In genomic region chr2:169611557-169611956, GRCm38 (mm10) we compare ENCODE assay signal across 24 mouse cellular contexts. TPM values are rescaled to one million over a fixed set of nuclear protein-coding genes. Genes with fewer than 3 reads are reported as not detected.
A peak's percentile ranks its signal among the peaks of the same experiment; 100 is the strongest.
DNase-seq lines count a peak whose midpoint lies in the region; ATAC-seq lines count a peak whose summit lies in the region.
"Had no signal": no experiment of that assay in that cellular context is flagged by ENCODE, and none has a peak within 500 bp of the region (broad histone marks: within the 10 kb centered on the region; RNA-seq: fewer than 3 reads in every experiment).

No protein-coding gene starts in this region.

- 42% methylated on average over 7 of the region's 7 CpGs for WGBS in hindbrain, embryonic 13.5 days
- WGBS in hindbrain, embryonic 11.5 days = 51% methylated on average over 6 of the region's 7 CpGs
- 23% methylated on average over 7 of the region's 7 CpGs for WGBS in midbrain, embryonic 14.5 days
- WGBS in midbrain, embryonic 15.5 days = 23% methylated on average over 7 of the region's 7 CpGs
- 9% methylated on average over 7 of the region's 7 CpGs for WGBS in embryonic facial prominence, embryonic 14.5 days
- WGBS in limb, embryonic 13.5 days = 10% methylated on average over 7 of the region's 7 CpGs

- no peak overlapping the region for H3K9ac ChIP-seq in hindbrain, embryonic 13.5 days
- no peak overlapping the region for H3K9ac ChIP-seq in hindbrain, embryonic 11.5 days (ENCODE audit: low read depth, low read length)
- no peak overlapping the region for H3K9ac ChIP-seq in midbrain, embryonic 14.5 days (replicated peaks; ENCODE audit: low read length)
- H3K9ac ChIP-seq in midbrain, embryonic 15.5 days = no peak overlapping the region
- H3K9ac ChIP-seq in embryonic facial prominence, embryonic 14.5 days (ENCODE audit: low read depth, low read length) = no peak overlapping the region
- no peak overlapping the region for H3K9ac ChIP-seq in limb, embryonic 13.5 days
- H3K9ac ChIP-seq: liver, embryonic 15.5 days; midbrain, embryonic 13.5 days had no signal

- 0 out of 2 replicates have a peak overlapping the region, but pooled peaks have one; percentile 48 for H3K27ac ChIP-seq in hindbrain, embryonic 13.5 days
- no peak overlapping the region for H3K27ac ChIP-seq in hindbrain, embryonic 11.5 days (ENCODE audit: low read depth, low read length)
- no peak overlapping the region for H3K27ac ChIP-seq in midbrain, embryonic 14.5 days (replicated peaks; ENCODE audit: low read depth, low read length)
- H3K27ac ChIP-seq in midbrain, embryonic 15.5 days = no peak overlapping the region
- no peak overlapping the region for H3K27ac ChIP-seq in embryonic facial prominence, embryonic 14.5 days (replicated peaks; ENCODE audit: low read depth, low read length)
- H3K27ac ChIP-seq in limb, embryonic 13.5 days = no peak overlapping the region
- H3K27ac ChIP-seq: hindbrain, postnatal 0 days; liver, embryonic 15.5 days; midbrain, embryonic 13.5 days had no signal

- intact Hi-C loops in left cerebral cortex, postnatal 36 days (cut with DNase I) = no loop called here

- H3K27me3 ChIP-seq in hindbrain, embryonic 13.5 days = 0 out of 2 replicates have a peak, but pooled peaks cover 8% of the 10 kb centered on the region
- H3K27me3 ChIP-seq in hindbrain, embryonic 11.5 days (ENCODE audit: control insufficient read depth, insufficient read depth, low read length) = no peaks in the 10 kb centered on the region
- H3K27me3 ChIP-seq in midbrain, embryonic 14.5 days (ENCODE audit: control insufficient read depth, insufficient read depth, low read length) = no peaks in the 10 kb centered on the region
- H3K27me3 ChIP-seq in midbrain, embryonic 15.5 days (replicated peaks) = no peaks in the 10 kb centered on the region
- H3K27me3 ChIP-seq in embryonic facial prominence, embryonic 14.5 days (replicated peaks; ENCODE audit: control insufficient read depth, insufficient read depth, low read length) = no peaks in the 10 kb centered on the region
- H3K27me3 ChIP-seq in limb, embryonic 13.5 days = 0 out of 2 replicates have a peak, but pooled peaks cover 3% of the 10 kb centered on the region
- H3K27me3 ChIP-seq: liver, embryonic 15.5 days; midbrain, embryonic 13.5 days had no signal

- H3K4me2 ChIP-seq in hindbrain, embryonic 13.5 days = no peak overlapping the region
- H3K4me2 ChIP-seq in hindbrain, embryonic 11.5 days (replicated peaks; ENCODE audit: low read depth, low read length) = no peak overlapping the region
- 0 out of 2 replicates have a peak overlapping the region, but pooled peaks have one; percentile 1 for H3K4me2 ChIP-seq in midbrain, embryonic 14.5 days (ENCODE audit: low read length)
- H3K4me2 ChIP-seq in midbrain, embryonic 15.5 days = no peak overlapping the region
- peak overlapping the region; percentile 11; the same call in 1 of the 2 replicates for H3K4me2 ChIP-seq in embryonic facial prominence, embryonic 14.5 days (ENCODE audit: low read depth, low read length)
- no peak overlapping the region for H3K4me2 ChIP-seq in limb, embryonic 13.5 days (replicated peaks)
- H3K4me2 ChIP-seq: heart, embryonic 11.5 days; liver, embryonic 15.5 days; midbrain, embryonic 13.5 days had no signal

- H3K36me3 ChIP-seq in hindbrain, embryonic 13.5 days = no peaks in the 10 kb centered on the region
- H3K36me3 ChIP-seq in hindbrain, embryonic 11.5 days (ENCODE audit: control insufficient read depth, insufficient read depth, low read length) = no peaks in the 10 kb centered on the region
- H3K36me3 ChIP-seq in midbrain, embryonic 14.5 days (ENCODE audit: control insufficient read depth, insufficient read depth, low read length) = no peaks in the 10 kb centered on the region
- H3K36me3 ChIP-seq in midbrain, embryonic 15.5 days (replicated peaks) = no peaks in the 10 kb centered on the region
- H3K36me3 ChIP-seq in embryonic facial prominence, embryonic 14.5 days (ENCODE audit: control insufficient read depth, insufficient read depth, low read length) = no peaks in the 10 kb centered on the region
- H3K36me3 ChIP-seq in limb, embryonic 13.5 days = no peaks in the 10 kb centered on the region
- H3K36me3 ChIP-seq: liver, embryonic 15.5 days; midbrain, embryonic 13.5 days had no signal

- no peak for ATAC-seq in hindbrain, embryonic 13.5 days (ENCODE audit: low FRiP score)
- ATAC-seq in hindbrain, embryonic 11.5 days (ENCODE audit: low FRiP score) = no peak
- ATAC-seq in midbrain, embryonic 14.5 days (ENCODE audit: low FRiP score, low TSS enrichment) = no peak
- no peak for ATAC-seq in midbrain, embryonic 15.5 days (replicated peaks)
- peak; percentile 85 for ATAC-seq in embryonic facial prominence, embryonic 14.5 days (ENCODE audit: low read depth)
- ATAC-seq in limb, embryonic 13.5 days (ENCODE audit: low FRiP score, low read depth) = peak; percentile 57; the same call in 1 of the 2 replicates
- no peak for ATAC-seq in erythroid progenitor cell, adult 5-6 weeks (replicated peaks; ENCODE audit: low FRiP score, poor library complexity, severe bottlenecking)
- ATAC-seq: hindbrain, postnatal 0 days; midbrain, embryonic 13.5 days had no signal

- peaks cover 22% of the 10 kb centered on the region for H3K4me1 ChIP-seq in hindbrain, embryonic 13.5 days (replicated peaks)
- no peaks in the 10 kb centered on the region for H3K4me1 ChIP-seq in hindbrain, embryonic 11.5 days (replicated peaks; ENCODE audit: control insufficient read depth, insufficient read depth, low read length)
- H3K4me1 ChIP-seq in midbrain, embryonic 14.5 days (ENCODE audit: control insufficient read depth, insufficient read depth, low read length) = peaks cover 12% of the 10 kb centered on the region
- peaks cover 6% of the 10 kb centered on the region for H3K4me1 ChIP-seq in midbrain, embryonic 15.5 days
- peaks cover 35% of the 10 kb centered on the region for H3K4me1 ChIP-seq in embryonic facial prominence, embryonic 14.5 days (ENCODE audit: control insufficient read depth, insufficient read depth, low read length)
- H3K4me1 ChIP-seq in limb, embryonic 13.5 days = peaks cover 53% of the 10 kb centered on the region
- H3K4me1 ChIP-seq: liver, embryonic 15.5 days had no signal

- H3K9me3 ChIP-seq in hindbrain, embryonic 13.5 days = no peaks in the 10 kb centered on the region
- no peaks in the 10 kb centered on the region for H3K9me3 ChIP-seq in hindbrain, embryonic 11.5 days (ENCODE audit: control insufficient read depth, low read length)
- H3K9me3 ChIP-seq in midbrain, embryonic 14.5 days (ENCODE audit: control insufficient read depth, low read length) = no peaks in the 10 kb centered on the region
- H3K9me3 ChIP-seq in midbrain, embryonic 15.5 days = no peaks in the 10 kb centered on the region
- H3K9me3 ChIP-seq in embryonic facial prominence, embryonic 14.5 days (ENCODE audit: control insufficient read depth, low read length) = no peaks in the 10 kb centered on the region
- no peaks in the 10 kb centered on the region for H3K9me3 ChIP-seq in limb, embryonic 13.5 days
- H3K9me3 ChIP-seq: liver, embryonic 15.5 days; midbrain, embryonic 13.5 days had no signal

- no peak overlapping the region for H3K4me3 ChIP-seq in hindbrain, embryonic 13.5 days
- H3K4me3 ChIP-seq in hindbrain, embryonic 11.5 days (ENCODE audit: low read depth, low read length) = no peak overlapping the region
- no peak overlapping the region for H3K4me3 ChIP-seq in midbrain, embryonic 14.5 days (replicated peaks; ENCODE audit: low read depth, low read length)
- H3K4me3 ChIP-seq in midbrain, embryonic 15.5 days = no peak overlapping the region
- H3K4me3 ChIP-seq in embryonic facial prominence, embryonic 14.5 days (ENCODE audit: low read depth, low read length) = no peak overlapping the region
- no peak overlapping the region for H3K4me3 ChIP-seq in limb, embryonic 13.5 days
- H3K4me3 ChIP-seq: liver, embryonic 15.5 days; midbrain, embryonic 13.5 days had no signal

- DNase-seq in hindbrain, embryonic 11.5 days (ENCODE audit: low spot score) = no peak
- DNase-seq in midbrain, embryonic 14.5 days = peak; percentile 40
- DNase-seq in embryonic facial prominence, embryonic 14.5 days (ENCODE audit: low spot score) = peak; percentile 83
- no peak for DNase-seq in left cerebral cortex, postnatal 36 days (ENCODE audit: low spot score in 2 of 2)
- DNase-seq: cerebellum, adult 11 months; kidney, postnatal 10 days; layer of hippocampus, adult 9-11 months; lung, postnatal 4 days; thymus, postnatal 14 days had no signal

RNA-seq across cellular contexts. Expression of gene Tshz2, which starts 21.3 kb away (rescaled TPM):
- 43.0 and 43.6 TPM in 2 replicates for polyA plus RNA-seq in hindbrain, embryonic 13.5 days (2015; fragmentation: Nextera tagmentation; extraction: Ambion mirVana)
- 5.9 and 6.4 TPM in 2 replicates for polyA plus RNA-seq in hindbrain, embryonic 11.5 days (2014; fragmentation: Nextera tagmentation; extraction: Ambion mirVana)
- polyA plus RNA-seq in midbrain, embryonic 14.5 days (2014; fragmentation: Nextera tagmentation; extraction: Ambion mirVana) = 13.0 and 13.3 TPM in 2 replicates
- polyA plus RNA-seq in midbrain, embryonic 15.5 days (2015; fragmentation: Nextera tagmentation; extraction: Ambion mirVana) = 18.1 and 22.7 TPM in 2 replicates
- 8.5 and 9.3 TPM in 2 replicates for polyA plus RNA-seq in embryonic facial prominence, embryonic 14.5 days (2014; fragmentation: Nextera tagmentation; extraction: Ambion mirVana)
- polyA plus RNA-seq in limb, embryonic 13.5 days (2015; fragmentation: Nextera tagmentation; extraction: Ambion mirVana) = 14.5 and 16.1 TPM in 2 replicates
- total RNA-seq in left cerebral cortex, postnatal 36 days (2021) = 10 to 100 TPM; 28.2 to 54.5 TPM
- not detected in 2 replicates for total RNA-seq in erythroid progenitor cell, adult 5-6 weeks (2015; ENCODE audit: low replicate concordance)
- total RNA-seq in erythroid progenitor cell, adult 5-6 weeks (2017; ENCODE audit: low replicate concordance) = 0.26 TPM in 1 of 2 replicates, not detected in the other

RNA-seq across cellular contexts. Expression of gene Gm11011, which starts 24.0 kb away (rescaled TPM):
- not detected in 2 replicates for polyA plus RNA-seq in hindbrain, embryonic 13.5 days (2015; fragmentation: Nextera tagmentation; extraction: Ambion mirVana)
- not detected in 2 replicates for polyA plus RNA-seq in hindbrain, embryonic 11.5 days (2014; fragmentation: Nextera tagmentation; extraction: Ambion mirVana)
- polyA plus RNA-seq in midbrain, embryonic 14.5 days (2014; fragmentation: Nextera tagmentation; extraction: Ambion mirVana) = not detected in 2 replicates
- not detected in 2 replicates for polyA plus RNA-seq in midbrain, embryonic 15.5 days (2015; fragmentation: Nextera tagmentation; extraction: Ambion mirVana)
- polyA plus RNA-seq in embryonic facial prominence, embryonic 14.5 days (2014; fragmentation: Nextera tagmentation; extraction: Ambion mirVana) = not detected in 2 replicates
- polyA plus RNA-seq in limb, embryonic 13.5 days (2015; fragmentation: Nextera tagmentation; extraction: Ambion mirVana) = not detected in 2 replicates
- not detected for total RNA-seq in left cerebral cortex, postnatal 36 days (2021)
- total RNA-seq in erythroid progenitor cell, adult 5-6 weeks (2015; ENCODE audit: low replicate concordance) = not detected in 2 replicates
- total RNA-seq in erythroid progenitor cell, adult 5-6 weeks (2017; ENCODE audit: low replicate concordance) = not detected in 2 replicates
- total RNA-seq: ES-E14; gastrocnemius, postnatal 4 days; heart, postnatal 25 days; hindbrain, postnatal 0 days; left cerebral cortex, postnatal 14 days had no signal
- polyA plus RNA-seq: heart, embryonic 11.5 days; hindbrain, postnatal 0 days; liver, embryonic 15.5 days; midbrain, embryonic 13.5 days; neural tube, embryonic 11.5 days; small intestine, adult 2 months; stomach, embryonic 16.5 days had no signal

Comparison
In these comparisons a context has a peak if more than half of its experiments do, and no peak if none do; other contexts are left out.
1. H3K4me2 ChIP-seq: peak in midbrain, embryonic 14.5 days (single experiment) and embryonic facial prominence, embryonic 14.5 days (single experiment); none in hindbrain, embryonic 13.5 days (single experiment), hindbrain, embryonic 11.5 days (single experiment), midbrain, embryonic 15.5 days (single experiment) and limb, embryonic 13.5 days (single experiment).
2. ATAC-seq: peak in embryonic facial prominence, embryonic 14.5 days (single experiment) and limb, embryonic 13.5 days (single experiment); none in hindbrain, embryonic 13.5 days (single experiment), hindbrain, embryonic 11.5 days (single experiment), midbrain, embryonic 14.5 days (single experiment), midbrain, embryonic 15.5 days (single experiment) and erythroid progenitor cell, adult 5-6 weeks (single experiment).
3. DNase-seq: peak in midbrain, embryonic 14.5 days (single experiment) and embryonic facial prominence, embryonic 14.5 days (single experiment); none in hindbrain, embryonic 11.5 days (single experiment) and left cerebral cortex, postnatal 36 days (0 of 2).